Mouse (Mus musculus): Measurements from ENCODE around the gene Farp1.

DNA sequence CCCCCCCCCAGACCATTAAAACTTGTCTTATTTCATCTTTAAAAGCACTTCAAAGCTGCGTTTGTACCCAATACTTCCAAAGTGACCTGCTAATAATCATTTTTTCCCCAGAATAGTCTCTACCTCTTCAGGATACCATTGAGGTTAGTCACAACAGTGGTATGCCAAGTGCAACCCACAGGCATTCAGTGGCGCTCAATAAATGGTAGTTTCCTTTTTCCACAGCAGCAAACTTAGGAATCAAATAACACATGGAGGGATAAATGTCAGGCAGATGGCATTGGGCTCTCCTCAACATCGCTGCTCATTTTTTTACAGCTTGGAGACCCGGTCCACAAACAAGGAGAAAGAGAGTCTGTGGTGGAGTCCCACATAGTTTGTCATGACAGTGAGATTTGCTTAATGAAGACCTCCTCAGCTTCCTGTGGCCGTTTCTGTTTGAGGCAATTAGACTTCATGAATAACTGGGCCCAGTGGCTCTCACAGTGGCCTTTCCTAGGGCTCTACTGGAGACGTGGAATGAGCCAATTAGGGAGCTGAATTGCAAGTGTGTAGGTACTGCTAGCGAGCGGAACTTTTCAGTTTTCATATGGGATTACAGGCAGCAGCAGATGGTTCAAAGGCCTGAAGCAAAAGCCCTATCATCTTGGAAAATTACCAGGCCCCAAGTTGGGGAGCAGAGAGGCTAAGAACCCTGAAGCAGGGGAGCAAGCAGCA lies 148.6 kb downstream of the Farp1 start:
- TF ChIP-seq CTCF (IDR thresholded peaks at IDR 0.05; ENCODE audit: low read depth, low read length), result no peak
- TF ChIP-seq POLR2A (IDR thresholded peaks at IDR 0.05; ENCODE audit: extremely low read depth, insufficient read depth, low read length), result no peak
